Mouse (Mus musculus) thymus, postnatal 4 days (tissue): ENCODE data around the gene Exosc10.

ENCODE experiments used
- DNase-seq: peaks from one replicate; pipeline ENCODE4 v3.0.0; 2021

Gene Exosc10

GRCm38 (mm10) chr4:148610631-148611364 lies 52.6 kb downstream of the Exosc10 start:
- no peak for DNase-seq

DNA sequence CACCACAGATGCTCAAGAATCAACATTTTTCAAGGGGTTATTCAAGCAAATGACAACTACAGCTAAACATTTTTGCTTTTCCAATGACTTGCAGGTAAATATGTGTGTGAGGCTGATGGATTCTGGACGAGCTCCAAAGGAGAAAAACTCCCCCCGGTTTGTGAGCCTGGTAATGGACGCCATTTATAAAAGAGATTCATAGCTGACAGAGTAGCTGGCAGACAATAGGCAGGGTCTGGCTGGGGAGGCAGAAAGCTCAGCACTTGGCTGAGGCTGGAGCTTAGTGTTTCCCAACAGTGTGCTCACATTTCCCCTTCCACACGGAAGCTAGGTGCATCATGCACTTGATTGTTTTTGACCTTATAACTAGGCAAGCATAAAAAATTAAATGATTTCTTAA lies 54.3 kb downstream of the Exosc10 start:
- DNase-seq: no peak

- DNase-seq: no peak
Observed at GRCm38 (mm10) chr4:148613738-148614137, 55.5 kb downstream of the Exosc10 start.

DNA sequence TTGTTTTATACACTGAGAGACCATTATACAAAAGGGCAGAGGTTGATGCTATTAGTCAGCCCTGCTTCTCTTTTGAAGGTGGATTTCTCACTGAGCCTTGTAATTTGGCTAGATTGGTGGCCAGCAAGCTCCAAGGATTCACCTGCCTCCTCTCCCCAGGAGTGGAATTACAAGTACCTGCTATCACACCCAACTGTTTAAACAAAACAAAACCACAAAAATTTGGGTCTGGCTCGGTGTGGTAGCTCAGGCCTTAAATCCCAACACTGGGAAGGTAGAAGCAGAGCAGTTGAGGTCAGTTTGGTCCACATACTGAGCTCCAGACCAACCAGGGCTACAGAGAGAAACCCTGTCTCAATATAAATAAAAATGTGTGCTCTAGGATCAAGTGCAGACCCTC lies 61.6 kb downstream of the Exosc10 start:
- DNase-seq: no peak

- no peak for DNase-seq
Observed at GRCm38 (mm10) chr4:148620718-148621117, 62.5 kb downstream of the Exosc10 start.

DNA sequence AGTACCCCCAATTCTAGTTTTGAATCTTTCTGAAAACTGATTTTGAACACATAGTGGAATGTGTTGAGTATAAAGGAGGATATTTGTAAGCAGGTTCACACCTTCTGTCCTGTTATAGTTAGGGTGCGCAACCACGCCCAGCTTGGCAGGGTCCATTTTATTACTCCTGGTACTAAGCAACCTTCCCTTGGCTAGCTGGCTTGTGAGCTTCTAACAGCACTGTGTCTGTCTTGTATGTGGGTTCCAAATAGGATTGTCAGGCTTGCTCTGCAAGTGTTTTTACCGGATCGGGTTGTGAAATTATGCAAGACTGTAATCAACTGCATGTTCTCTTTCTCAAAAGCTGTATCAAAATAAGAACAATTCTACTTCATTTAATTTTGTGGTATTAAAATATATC lies 64.3 kb downstream of the Exosc10 start:
- no peak for DNase-seq

DNA sequence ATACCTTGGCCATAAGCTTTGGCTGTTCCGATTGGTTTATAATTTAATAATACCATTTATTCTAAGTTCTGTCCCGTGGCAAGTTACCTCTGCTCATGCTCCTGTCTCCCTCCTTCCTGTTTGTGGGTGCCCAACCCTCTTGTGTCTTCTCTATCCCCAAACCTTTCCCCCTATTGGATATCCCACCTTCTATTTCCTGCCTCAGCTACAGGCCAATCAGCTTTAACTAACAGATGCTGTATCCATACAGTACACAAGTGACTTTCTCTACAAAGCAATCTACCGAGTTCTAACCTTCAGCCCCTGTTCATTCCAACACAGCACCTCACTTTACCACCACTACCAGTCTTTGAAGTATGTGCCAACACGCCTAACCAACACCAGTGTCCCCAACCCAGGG lies 65.4 kb downstream of the Exosc10 start:
- DNase-seq: no peak

DNA sequence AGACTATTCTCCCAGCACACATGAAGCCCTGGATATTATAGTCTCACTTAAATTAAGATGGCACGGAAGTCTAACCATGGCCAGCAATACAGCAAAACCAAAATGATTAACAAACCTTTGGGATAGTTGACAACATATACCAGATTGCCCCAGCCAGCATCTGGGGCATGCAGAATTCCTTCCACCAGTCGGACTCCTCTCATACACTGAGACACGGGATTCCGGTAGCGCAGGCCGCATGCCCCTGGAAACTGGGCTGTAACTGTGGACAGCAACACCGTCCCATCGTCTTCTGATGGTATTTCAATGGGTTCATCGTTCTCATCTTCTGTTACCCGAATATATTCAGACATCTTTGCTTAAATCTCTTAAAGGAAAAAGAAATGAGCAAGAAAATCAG lies 66.8 kb downstream of the Exosc10 start:
- no peak for DNase-seq

DNA sequence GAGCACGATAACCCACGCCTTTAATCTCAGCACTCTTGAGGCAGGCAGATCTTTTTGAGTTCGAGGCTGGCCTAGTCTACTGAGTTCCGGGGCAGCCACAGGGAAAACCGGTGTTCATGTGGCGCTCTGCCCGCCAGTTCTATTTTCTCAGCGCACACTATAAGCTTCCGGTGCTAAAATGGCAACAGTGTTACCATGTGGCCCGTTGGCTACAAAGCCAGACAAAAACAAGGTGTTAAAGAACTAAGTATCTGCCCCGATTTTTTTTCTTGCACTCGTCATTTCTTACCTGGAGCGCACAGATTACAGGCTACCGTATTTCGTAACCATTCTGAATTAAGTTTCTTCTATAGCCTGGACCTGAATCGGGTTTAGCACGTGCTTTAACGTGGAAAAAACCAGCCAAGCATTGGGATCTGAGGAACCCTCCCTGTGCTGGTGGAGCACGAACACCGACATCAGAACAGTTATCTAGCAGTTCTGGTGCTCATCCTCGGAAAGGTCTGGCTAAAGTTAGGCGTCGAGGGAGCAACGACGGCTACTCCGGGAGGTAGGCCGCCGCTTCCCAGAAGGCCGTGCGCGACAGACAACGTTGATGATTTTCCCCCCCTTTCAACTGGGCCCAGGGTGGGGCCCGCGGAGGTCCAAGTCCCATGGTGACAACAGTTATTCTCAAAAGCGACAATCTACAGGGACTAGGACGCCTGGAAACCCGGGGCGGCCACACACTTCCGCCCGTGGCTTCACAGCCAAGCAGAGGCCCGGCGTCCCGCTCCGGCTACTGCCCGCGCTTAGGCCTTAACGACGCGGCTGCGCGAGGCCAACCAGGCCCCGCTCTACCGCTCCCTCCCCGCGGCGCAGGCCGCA lies 67.8 kb downstream of the Exosc10 start:
- peak; percentile 54 for DNase-seq

- DNase-seq: peak; percentile 99
Observed at GRCm38 (mm10) chr4:148626623-148627185, 68.5 kb downstream of the Exosc10 start, which contains the start of gene Tardbp. Gene Tardbp (minus strand): TSS chr4:148627019.

DNA sequence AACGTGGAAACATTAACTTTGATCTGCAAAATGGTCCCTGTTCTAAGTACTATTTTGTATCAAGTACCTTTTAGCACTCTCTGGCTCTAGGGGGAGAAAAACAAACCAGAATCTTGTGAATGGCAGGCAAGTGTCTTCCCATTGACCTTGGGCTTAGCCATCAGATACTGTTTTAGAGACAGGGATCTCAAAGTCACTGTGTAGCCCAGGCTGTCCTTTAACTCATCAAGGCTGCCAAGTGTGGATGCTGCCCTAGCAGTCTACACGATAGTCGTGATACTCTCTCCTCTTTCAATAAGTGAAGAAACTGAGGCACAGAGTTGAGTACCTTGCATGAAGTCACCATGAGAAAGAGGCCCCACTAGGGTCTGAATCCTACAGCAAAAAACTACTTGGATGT lies 69.0 kb downstream of the Exosc10 start:
- no peak for DNase-seq
